Mouse (Mus musculus): Measurements from ENCODE around the gene Zfhx3. TPM values are rescaled to one million over a fixed set of nuclear protein-coding genes. Genes with fewer than 3 reads are reported as not detected.

Zfhx3 gene
- polyA plus RNA-seq, 2 experiments = 14.4 to 26.1 TPM

GRCm38 (mm10) chr8:108897347-108898100 is 955.1 kb downstream of the Zfhx3 start:
- peak overlapping the region; percentile 63 for H3K27ac ChIP-seq (replicated peaks; ENCODE audit: low read depth, low read length)
- H3K4me1 ChIP-seq (ENCODE audit: control insufficient read depth, insufficient read depth, low read length) = peaks cover 59% of the 10 kb centered on the region
- ATAC-seq (ENCODE audit: low FRiP score, low read depth) (peak; percentile 50), DNase-seq (ENCODE audit: low spot score) (peak; percentile 70)
- no peak overlapping the region for H3K9ac ChIP-seq (ENCODE audit: low read depth, low read length, severe bottlenecking)
- 50% methylated on average over 7 of the region's 7 CpGs for WGBS
- no peaks in the 10 kb centered on the region for H3K9me3 ChIP-seq (ENCODE audit: control insufficient read depth, low read length)
- H3K27me3 ChIP-seq (ENCODE audit: control insufficient read depth, insufficient read depth, low read length) = no peaks in the 10 kb centered on the region
- TF ChIP-seq POLR2A (IDR thresholded peaks at IDR 0.05; ENCODE audit: borderline replicate concordance, extremely low read depth, insufficient read depth, insufficient read length) = no peak
- H3K4me2 ChIP-seq (replicated peaks; ENCODE audit: low read depth, low read length, severe bottlenecking) = 0 out of 2 replicates have a peak overlapping the region, but pooled peaks have one; percentile 10
- peaks cover 10% of the 10 kb centered on the region; the same call in 1 of the 2 replicates for H3K36me3 ChIP-seq (ENCODE audit: control insufficient read depth, insufficient read depth, low read length)
- H3K4me3 ChIP-seq (replicated peaks; ENCODE audit: low read length) = no peak overlapping the region

- Histone ChIP-seq H3K9me3 (ENCODE audit: control insufficient read depth, low read length) (no peaks in the 10 kb centered on the region), H3K4me2 (replicated peaks; ENCODE audit: low read depth, low read length, severe bottlenecking) (no peak overlapping the region), H3K4me1 (ENCODE audit: control insufficient read depth, insufficient read depth, low read length) (peaks cover 62% of the 10 kb centered on the region), H3K27ac (replicated peaks; ENCODE audit: low read depth, low read length) (no peak overlapping the region), H3K4me3 (replicated peaks; ENCODE audit: low read length) (no peak overlapping the region), H3K9ac (ENCODE audit: low read depth, low read length, severe bottlenecking) (no peak overlapping the region), H3K27me3 (ENCODE audit: control insufficient read depth, insufficient read depth, low read length) (no peaks in the 10 kb centered on the region), H3K36me3 (ENCODE audit: control insufficient read depth, insufficient read depth, low read length) (0 out of 2 replicates have a peak, but pooled peaks cover 3% of the 10 kb centered on the region)
- 81% methylated on average over 14 of the region's 14 CpGs for WGBS
- DNase-seq (ENCODE audit: low spot score) (no peak), ATAC-seq (ENCODE audit: low FRiP score, low read depth) (no peak)
- no peak for TF ChIP-seq POLR2A (IDR thresholded peaks at IDR 0.05; ENCODE audit: borderline replicate concordance, extremely low read depth, insufficient read depth, insufficient read length)
Observed at GRCm38 (mm10) chr8:108899251-108899771, 956.9 kb downstream of the Zfhx3 start.

- Histone ChIP-seq H3K27ac (replicated peaks; ENCODE audit: low read depth, low read length) (no peak overlapping the region), H3K27me3 (ENCODE audit: control insufficient read depth, insufficient read depth, low read length) (no peaks in the 10 kb centered on the region), H3K4me1 (ENCODE audit: control insufficient read depth, insufficient read depth, low read length) (peaks cover 56% of the 10 kb centered on the region), H3K9ac (ENCODE audit: low read depth, low read length, severe bottlenecking) (no peak overlapping the region), H3K36me3 (ENCODE audit: control insufficient read depth, insufficient read depth, low read length) (0 out of 2 replicates have a peak, but pooled peaks cover 3% of the 10 kb centered on the region), H3K4me2 (replicated peaks; ENCODE audit: low read depth, low read length, severe bottlenecking) (no peak overlapping the region), H3K4me3 (replicated peaks; ENCODE audit: low read length) (no peak overlapping the region), H3K9me3 (ENCODE audit: control insufficient read depth, low read length) (no peaks in the 10 kb centered on the region)
- ATAC-seq (ENCODE audit: low FRiP score, low read depth) (no peak), DNase-seq (ENCODE audit: low spot score) (no peak)
- WGBS = 53% methylated on average over 10 of the region's 10 CpGs
- no peak for TF ChIP-seq POLR2A (IDR thresholded peaks at IDR 0.05; ENCODE audit: borderline replicate concordance, extremely low read depth, insufficient read depth, insufficient read length)
Observed at GRCm38 (mm10) chr8:108900541-108900940, 958.1 kb downstream of the Zfhx3 start.

GRCm38 (mm10) chr8:108901208-108901607 is 958.8 kb downstream of the Zfhx3 start:
- Histone ChIP-seq H3K9ac (ENCODE audit: low read depth, low read length, severe bottlenecking) (no peak overlapping the region), H3K9me3 (ENCODE audit: control insufficient read depth, low read length) (no peaks in the 10 kb centered on the region), H3K4me2 (replicated peaks; ENCODE audit: low read depth, low read length, severe bottlenecking) (no peak overlapping the region), H3K27ac (replicated peaks; ENCODE audit: low read depth, low read length) (0 out of 2 replicates have a peak overlapping the region, but pooled peaks have one; percentile 15), H3K4me3 (replicated peaks; ENCODE audit: low read length) (no peak overlapping the region), H3K36me3 (ENCODE audit: control insufficient read depth, insufficient read depth, low read length) (0 out of 2 replicates have a peak, but pooled peaks cover 3% of the 10 kb centered on the region), H3K27me3 (ENCODE audit: control insufficient read depth, insufficient read depth, low read length) (no peaks in the 10 kb centered on the region), H3K4me1 (ENCODE audit: control insufficient read depth, insufficient read depth, low read length) (peaks cover 50% of the 10 kb centered on the region)
- WGBS = 73% methylated on average over 14 of the region's 14 CpGs
- DNase-seq (ENCODE audit: low spot score) (no peak), ATAC-seq (ENCODE audit: low FRiP score, low read depth) (no peak)
- no peak for TF ChIP-seq POLR2A (IDR thresholded peaks at IDR 0.05; ENCODE audit: borderline replicate concordance, extremely low read depth, insufficient read depth, insufficient read length)

GRCm38 (mm10) chr8:108903550-108903949 is 961.1 kb downstream of the Zfhx3 start:
- 82% methylated on average over 15 of the region's 15 CpGs for WGBS
- TF ChIP-seq POLR2A (IDR thresholded peaks at IDR 0.05; ENCODE audit: borderline replicate concordance, extremely low read depth, insufficient read depth, insufficient read length) = no peak

More at GRCm38 (mm10) chr8:108903550-108903949, 961.1 kb downstream of the Zfhx3 start:
- Histone ChIP-seq H3K4me1 (ENCODE audit: control insufficient read depth, insufficient read depth, low read length) (peaks cover 29% of the 10 kb centered on the region), H3K27ac (replicated peaks; ENCODE audit: low read depth, low read length) (no peak overlapping the region), H3K36me3 (ENCODE audit: control insufficient read depth, insufficient read depth, low read length) (peaks cover 5% of the 10 kb centered on the region; the same call in 1 of the 2 replicates), H3K27me3 (ENCODE audit: control insufficient read depth, insufficient read depth, low read length) (no peaks in the 10 kb centered on the region), H3K4me2 (replicated peaks; ENCODE audit: low read depth, low read length, severe bottlenecking) (no peak overlapping the region), H3K9ac (ENCODE audit: low read depth, low read length, severe bottlenecking) (no peak overlapping the region), H3K4me3 (replicated peaks; ENCODE audit: low read length) (no peak overlapping the region), H3K9me3 (ENCODE audit: control insufficient read depth, low read length) (no peaks in the 10 kb centered on the region)
- ATAC-seq (ENCODE audit: low FRiP score, low read depth) (no peak), DNase-seq (ENCODE audit: low spot score) (no peak)
